Mouse (Mus musculus) left cerebral cortex, adult 11 months (tissue): ENCODE data around the gene Dok5.
A peak's percentile ranks its signal among the peaks of the same experiment; 100 is the strongest.

Experiments used
- DNase-seq: peaks from one replicate; pipeline ENCODE4 v3.0.0; 2022; ENCODE audit warnings: low spot score

Dok5 gene

DNA sequence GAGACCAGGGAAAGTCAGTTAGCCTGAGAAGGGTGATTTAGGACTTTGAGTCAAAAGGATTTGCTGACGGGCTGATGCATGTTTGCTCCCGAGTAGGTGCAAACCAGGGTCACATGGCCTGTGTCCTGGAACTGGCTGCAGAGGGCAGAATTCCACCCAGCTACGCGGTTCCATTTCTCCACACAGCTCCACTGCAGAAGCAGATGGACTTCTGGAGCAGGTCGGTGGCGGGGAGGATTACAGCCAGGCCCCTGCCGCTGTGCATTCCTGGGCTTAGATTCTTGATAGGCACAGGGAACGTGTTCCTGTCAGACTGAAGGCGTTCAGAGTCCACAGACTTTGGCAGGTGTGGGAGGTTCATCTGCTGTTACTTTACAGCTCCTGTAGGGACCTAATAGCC is 131.2 kb downstream of the Dok5 start:
- no peak for DNase-seq

DNA sequence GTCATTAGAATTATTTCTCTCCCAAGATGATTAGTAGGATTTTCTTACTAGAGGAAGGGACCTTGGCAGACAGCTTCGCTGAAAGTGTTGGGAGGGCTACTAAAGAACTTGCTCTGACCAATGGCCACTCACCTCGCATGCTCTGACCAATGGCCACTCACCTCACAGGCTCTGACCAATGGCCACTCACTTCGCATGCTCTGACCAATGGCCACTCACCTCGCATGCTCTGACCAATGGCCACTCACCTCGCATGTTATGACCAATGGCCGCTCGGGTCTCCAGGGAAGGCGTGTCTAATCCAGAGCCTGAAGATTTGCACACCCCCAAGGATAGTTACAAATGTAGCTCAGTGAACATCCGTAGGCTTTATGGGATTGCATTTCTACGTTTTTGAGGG is 131.6 kb downstream of the Dok5 start:
- DNase-seq: no peak

DNA sequence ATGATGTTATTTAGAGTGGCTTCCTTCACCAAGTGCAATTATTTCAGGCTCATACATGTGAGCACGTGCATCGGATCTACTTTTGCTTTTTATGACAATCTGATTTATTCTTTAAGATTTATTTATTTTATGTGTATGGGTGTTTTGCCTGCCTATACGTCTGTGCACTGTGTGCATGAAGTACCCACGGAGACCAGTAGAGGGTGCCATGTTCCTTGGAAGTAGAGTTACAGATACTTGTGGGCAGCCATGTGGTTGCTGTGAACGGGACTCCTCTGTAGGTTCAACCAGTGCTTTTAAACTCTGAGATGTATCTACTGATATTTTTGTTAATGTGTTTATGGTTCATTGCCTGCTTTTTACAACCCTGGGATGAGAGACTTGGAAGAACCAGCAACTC is 132.4 kb downstream of the Dok5 start:
- no peak for DNase-seq

DNA sequence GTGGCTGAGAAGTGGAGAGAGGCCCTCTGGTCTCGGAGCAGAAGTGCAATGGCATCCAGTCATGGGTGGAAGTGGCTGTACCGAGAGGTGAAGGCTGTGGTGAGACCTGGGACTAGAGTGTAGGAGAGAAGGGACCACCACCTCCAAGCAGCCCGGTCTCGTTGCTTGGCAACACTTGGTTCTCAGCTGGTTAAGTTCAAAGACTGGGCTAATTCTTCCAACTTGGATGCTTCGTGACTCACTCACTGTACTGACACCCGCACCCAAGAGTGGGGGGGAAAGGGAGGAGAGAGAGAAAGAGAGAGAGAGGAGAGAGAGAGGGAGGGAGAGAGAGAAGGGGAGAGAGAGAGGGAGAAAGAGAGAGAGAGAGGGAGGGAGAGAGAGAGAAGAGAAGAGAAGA is 133.2 kb downstream of the Dok5 start:
- no peak for DNase-seq

DNA sequence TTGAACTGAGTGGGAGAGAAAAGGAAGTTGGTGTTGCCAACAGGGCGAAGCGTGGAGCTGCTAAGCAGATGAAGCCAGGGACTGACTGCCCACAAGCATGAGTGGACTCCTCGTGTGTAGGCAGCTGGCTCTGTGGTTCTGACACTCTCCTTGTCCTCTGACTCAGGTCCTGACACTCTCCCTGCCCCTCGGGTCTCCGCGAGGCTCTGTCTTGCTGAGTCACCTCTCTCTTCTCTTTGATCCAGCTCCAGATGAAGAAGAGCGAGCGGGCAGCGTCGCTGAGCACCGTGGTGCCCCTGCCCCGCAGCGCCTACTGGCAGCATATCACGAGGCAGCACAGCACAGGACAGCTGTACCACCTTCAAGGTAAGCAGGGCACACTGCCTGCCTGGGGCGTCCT is 139.0 kb downstream of the Dok5 start:
- DNase-seq: no peak

DNA sequence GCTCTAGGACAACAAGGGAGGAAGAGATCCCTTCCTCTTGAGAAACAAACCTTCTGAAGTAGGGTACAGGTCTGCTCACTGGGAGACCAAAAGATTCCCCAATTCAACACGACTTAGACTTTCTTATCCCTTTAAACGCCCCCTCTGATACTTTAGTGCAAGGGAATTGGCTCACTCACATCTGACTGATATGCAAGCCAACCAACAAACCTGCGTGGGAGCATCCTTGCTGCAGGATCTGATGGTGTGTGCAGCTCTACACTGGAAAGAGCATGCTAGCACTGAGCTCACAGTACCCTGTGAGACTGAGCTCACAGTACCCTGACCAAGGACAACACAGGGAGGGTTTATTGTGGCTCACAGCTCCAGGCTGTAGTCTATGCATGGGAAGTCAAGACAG is 139.9 kb downstream of the Dok5 start:
- DNase-seq: no peak

DNA sequence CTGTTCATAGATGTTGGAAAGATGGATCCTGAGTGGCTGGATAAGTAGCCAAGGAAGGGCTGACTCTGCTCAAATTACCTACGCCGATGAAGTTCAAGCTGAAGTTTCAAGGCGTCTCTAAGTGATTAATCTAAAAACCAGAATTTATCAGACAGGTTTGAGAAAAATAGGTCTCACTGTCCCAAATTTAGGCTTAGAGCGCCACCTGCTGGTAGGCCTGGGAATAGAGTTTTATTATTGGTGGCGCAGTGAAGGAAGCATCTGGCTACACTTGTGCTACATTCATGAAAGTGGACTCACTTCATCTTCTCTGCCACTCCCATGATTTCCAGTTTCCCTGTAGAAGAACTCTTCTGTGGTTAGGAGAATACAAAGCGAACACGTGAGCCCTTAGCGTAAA is 141.8 kb downstream of the Dok5 start:
- peak; percentile 57 for DNase-seq

DNA sequence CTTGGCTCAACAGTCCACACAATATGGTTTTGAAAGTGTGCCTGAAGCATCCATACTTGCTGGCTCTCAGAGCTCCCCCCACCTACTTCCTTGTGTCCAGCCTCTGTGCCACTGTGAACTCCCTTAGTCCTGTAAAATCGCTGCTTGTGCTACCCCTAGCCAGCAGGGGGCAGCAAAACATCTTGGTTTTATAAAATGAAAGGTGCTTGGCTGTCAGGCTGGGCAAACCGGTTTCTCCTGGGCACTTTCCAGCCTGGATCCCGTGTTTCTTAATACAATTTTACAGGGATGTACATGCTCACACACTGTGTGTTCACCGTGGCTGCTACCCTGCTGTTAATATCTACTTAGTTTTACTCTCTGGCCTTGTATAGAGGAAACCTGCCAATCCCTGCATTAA is 145.9 kb downstream of the Dok5 start:
- DNase-seq: peak; percentile 59

DNA sequence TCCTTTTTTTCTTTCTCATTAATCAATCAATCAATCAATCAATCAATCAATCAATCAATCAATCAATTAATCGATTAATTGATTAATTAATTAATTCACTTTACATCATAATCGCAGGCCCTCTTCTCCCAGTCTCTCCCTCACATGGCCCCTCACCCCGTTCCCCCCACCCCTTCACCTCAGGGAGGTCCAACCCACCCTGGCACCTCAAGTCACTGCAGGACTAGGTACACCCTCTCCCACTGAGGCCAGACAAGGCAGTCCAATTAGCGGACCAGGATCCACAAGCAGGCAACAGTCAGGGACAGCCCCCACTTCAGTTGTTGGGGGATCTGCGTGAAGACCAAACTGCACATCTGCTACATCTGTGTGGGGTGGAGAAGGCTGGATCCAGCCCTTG is 146.3 kb downstream of the Dok5 start:
- DNase-seq: no peak

DNA sequence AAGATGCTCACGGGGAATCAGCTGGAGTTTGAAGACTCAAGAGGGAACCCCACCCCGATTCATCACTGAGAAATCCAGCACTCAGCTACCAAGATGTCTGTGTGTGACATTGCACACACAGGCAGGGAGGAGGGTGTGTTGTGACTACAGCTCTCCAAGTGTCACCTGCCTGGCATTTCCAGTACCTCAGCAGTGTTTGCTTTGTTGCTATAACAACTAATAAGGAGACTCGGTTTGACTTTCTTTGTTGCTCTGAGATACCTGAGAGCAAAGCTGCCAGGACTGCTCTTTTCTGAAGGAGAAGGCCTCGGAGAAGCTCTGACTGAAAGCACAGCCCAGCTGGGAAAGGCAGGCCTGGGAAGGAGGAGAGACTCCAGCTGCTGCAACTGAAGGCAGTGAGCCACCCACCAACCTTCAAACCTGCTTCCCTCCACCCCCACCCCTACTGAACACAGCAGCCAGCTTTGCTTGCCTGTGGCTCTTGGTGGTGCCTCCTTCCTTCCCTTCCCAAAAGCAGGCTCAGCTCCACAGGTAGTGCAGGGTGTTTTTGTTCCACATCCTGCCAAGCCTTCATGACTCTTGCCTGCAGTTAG is 152.7 kb downstream of the Dok5 start:
- no peak for DNase-seq

DNA sequence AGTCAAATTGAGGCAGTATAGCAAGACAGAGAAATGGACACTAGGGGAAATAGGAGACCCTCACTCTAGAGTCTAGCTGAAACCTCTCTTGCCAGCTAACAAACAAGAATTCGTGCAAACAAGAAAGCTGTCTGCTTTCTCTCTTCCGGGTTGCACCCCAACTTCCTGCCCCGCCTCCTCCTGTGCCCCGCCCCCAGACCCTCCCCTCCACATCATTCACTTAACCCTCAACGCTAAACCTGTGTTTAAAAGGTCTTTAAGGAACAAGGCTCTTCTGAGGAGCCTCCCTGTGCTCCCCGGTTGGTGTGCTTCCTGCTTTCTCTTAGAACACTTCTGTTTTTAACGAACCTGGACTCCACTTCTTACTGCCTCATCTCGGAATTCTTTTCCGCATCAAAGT is 156.4 kb downstream of the Dok5 start:
- DNase-seq: no peak

DNA sequence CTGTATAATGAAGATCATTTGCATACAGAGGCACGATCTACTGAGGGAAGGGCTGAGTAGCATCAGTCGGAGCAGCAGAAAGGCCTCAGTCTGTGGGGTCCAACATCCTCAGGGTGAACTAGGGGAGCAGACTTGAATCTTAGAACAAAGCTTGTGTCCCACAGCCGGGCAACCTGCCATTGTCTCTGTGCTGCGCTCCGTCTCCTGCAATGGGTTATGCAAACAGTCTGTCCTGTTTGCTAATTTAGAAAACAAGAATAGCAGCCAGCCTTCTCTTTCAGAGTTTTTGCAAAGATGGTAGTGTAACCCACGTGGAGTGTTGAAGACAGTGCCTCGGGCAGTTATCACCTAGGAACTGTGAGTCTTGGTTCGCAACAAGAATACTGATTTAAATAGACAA is 163.5 kb downstream of the Dok5 start:
- DNase-seq: no peak

DNA sequence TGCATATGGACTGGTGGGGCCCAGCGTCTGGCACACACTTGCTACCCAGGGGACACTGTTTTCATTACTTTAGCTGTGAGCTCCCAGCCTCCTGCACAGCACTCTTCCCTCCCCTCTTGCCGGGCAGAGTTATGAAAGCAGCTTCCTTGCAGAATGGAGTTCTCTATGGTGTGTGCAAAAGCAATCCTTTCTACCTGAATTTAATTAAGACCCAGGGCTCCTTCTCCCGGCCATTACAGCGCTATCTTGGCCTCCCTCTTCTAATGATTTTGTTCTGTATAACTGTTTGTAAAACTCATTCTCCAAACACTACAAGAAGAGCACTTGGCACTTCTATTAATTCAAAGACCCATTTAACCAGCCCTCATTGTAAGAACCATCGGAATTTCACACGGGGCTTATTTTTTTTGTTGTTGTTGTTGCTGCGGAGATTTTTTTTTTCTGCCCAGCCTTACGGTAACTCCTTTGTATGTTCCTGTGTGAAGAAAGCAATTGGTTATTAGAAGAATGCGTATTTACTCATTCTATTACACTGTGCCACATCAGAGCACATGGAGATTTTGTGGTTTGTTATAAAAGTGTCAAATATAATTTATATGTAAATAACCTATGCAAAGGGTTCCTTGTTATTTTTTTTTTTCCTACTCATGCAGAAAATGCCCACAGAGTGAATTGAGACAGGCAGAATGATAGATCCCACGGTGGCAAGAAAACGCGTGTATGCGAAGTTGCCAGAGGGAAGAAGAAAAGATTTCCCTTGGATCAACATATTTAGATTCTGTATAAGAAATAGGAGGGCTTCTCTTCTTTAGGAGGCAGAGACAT is 170.8 kb downstream of the Dok5 start:
- DNase-seq: no peak

DNA sequence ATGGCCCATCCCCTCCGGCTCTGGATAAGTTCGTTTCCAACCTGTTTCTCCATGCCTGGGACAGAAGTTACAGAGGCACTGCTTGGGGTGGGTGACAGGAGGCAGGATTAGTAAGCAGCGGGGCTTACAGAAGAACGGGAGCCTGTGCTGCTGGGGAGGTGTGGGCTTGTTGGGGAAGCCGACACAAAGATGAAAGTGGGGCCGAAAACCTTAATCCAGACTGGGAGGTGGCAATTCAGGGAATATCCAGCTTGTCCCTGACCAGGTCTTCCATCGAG is 171.4 kb downstream of the Dok5 start:
- DNase-seq: no peak

DNA sequence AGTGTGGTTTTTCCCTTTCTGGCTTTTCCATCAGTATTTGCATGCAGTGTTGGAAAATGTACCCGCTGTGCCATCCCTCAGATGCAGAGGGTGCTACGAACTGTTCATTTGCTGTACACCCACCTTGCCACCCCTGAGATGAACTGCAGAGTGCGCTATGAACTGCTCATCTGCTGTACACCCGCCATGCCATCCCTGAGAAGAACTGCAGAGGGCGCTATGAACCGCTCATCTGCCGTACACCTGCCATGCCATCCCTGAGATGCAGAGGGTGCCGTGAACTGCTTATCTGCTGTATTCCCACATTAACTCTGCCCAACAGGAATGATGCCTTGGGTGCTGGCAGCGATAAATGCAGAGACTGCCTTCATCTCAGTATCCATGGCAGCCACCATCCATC is 171.8 kb downstream of the Dok5 start:
- no peak for DNase-seq

DNA sequence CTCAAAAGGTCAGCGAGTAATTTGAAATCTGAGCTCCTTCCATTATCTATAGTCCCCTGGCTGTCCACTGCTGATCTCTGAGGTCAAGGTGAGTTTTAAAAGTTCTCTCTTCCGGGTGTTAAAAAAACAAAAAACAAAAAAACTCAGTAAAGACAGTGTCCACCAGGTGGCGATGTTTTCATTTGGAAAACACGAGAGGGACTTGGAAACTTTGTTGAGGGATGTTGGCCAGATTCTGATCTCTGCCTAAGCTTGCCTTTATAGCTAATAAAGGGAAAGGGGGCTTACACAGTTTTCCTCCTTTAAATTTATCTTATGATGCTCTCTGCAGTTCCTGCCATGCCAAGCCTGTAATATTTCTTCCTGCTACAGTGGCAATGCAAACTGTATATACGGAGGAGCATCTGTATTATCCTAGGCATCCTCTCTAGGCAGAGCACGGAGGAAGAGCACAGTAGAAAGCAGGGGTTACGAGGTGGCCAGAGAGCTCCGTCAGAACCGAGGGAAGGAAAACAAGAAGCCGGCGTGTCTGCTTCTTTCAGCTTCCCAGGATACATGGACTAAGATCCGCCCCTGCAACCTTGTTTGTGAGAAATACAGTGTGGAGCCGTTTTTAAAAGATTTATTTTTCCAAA is 181.1 kb downstream of the Dok5 start:
- DNase-seq: no peak

DNA sequence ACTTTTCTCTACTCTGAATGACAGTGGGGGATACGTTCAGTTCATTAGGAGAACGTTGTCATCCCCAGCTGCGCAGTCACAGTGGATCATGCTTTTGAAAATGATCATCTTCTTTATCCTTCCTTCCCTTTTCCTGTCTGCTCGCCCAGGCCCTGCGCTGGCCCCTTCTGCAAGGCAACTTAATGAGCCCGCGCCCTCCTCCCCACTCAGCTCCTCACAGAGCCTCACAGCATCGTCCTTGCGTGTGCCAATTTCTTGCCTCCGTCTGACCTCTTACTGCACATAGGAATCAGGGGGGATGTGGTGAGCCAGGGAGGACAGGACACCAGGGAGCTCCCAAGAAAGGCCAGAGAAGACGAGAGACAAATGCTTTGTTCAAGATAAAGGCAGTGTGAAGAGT is 182.3 kb downstream of the Dok5 start:
- no peak for DNase-seq

DNA sequence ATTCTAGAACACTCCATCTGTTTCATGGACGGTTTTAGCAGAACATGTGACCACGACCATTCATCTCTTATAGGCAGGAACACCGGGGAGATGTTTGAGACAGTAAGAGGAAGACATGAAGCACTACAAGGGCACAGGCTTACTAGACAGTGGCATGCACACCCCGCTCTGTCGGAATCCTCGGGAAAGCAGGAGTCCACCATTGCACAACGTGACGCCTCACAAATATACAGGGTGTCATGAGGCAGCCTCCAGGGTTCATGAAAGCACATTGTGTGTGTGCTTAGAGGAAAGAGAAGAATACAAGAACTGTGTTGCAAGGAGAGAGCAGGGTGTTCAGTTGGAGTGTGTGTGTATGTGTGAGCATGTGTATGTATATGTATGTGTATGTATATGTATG is 184.0 kb downstream of the Dok5 start:
- no peak for DNase-seq

DNA sequence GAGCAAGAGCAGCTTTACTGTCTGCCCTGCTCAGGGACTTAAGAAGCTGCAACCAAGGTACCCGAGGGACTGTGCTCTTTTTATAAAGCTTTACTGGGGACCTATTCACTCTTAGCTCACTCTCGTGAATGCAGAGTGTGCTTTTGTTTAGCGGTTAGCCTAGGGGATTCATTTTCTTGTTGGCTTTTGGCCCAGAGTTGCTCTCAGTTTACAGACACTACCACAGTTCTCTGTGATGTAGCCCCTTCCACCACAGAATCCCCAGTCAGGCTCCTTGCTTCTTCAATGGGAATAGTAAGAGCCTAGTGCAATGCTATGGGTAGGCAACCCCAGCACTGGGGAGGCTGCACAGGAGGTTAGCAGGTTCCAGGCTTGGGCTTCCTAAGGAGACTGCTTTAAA is 190.7 kb downstream of the Dok5 start:
- no peak for DNase-seq

DNA sequence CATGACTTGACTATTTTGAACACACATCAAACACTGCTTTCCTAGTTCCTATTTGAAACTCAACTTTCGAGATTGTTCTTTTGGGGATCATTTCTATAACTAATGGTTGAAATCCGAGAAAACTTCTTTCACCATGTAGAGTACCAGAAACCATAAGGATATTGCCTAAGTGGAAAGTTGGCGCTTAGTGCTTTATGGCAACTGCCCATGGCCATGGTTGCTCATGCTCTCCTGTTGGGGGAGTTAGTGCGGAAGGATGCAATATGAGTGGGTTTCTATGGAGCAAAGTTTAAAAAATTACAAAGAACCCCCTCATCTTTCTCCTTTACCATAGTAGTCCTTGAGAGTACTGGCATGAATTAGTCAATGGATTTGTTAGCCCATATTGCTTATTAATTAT is 192.5 kb downstream of the Dok5 start:
- DNase-seq: no peak

DNA sequence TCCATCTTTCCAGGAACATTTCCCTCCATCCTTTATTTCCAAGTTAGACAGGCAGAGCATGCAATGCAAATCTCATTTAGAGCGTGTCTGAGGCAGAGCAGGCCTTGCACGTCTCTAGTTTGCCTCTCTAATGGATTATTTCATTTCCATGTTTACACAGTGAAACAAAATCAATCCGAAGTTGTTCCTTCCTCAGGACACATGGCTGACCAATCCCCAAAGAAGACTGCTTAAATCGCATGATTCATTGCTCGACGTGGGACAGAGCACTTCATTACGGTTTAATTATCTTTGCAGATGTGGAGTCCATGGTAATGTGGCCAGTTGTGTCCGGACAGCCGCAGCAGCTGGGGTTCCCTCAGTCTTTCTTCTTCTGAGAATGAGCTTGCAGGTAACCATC is 194.6 kb downstream of the Dok5 start:
- no peak for DNase-seq
